Mouse (Mus musculus) kidney, adult 2 months (tissue): Measurements from ENCODE around the gene Scnn1a. TPM values are rescaled to one million over a fixed set of nuclear protein-coding genes. Genes with fewer than 3 reads are reported as not detected.

ENCODE experiments used
- DNase-seq: peaks from one replicate; pipeline ENCODE4 v3.0.0; 2021
- H3K27ac ChIP-seq: fragments of 200-500 bp; 2 replicates; pipeline ENCODE4 v1.5.1; 2012; ENCODE audit warnings: low read depth, low read length, control low read depth, inconsistent platforms; ENCODE audit not compliant: insufficient read depth
- H3K27me3 ChIP-seq: fragments of 200-500 bp; replicated peaks from 2 replicates; pipeline ENCODE4 v1.6.1; 2012; ENCODE audit warnings: mild to moderate bottlenecking, moderate library complexity, low read length, inconsistent platforms; ENCODE audit not compliant: control insufficient read depth, insufficient read depth
- H3K36me3 ChIP-seq: fragments of 200-500 bp; 2 replicates; pipeline ENCODE4 v1.6.1; 2012; ENCODE audit warnings: mild to moderate bottlenecking, moderate library complexity, low read length, inconsistent platforms; ENCODE audit not compliant: control insufficient read depth, insufficient read depth
- H3K4me1 ChIP-seq: fragments of 200-500 bp; 2 replicates; pipeline ENCODE4 v1.6.1; 2011; ENCODE audit warnings: low read length; ENCODE audit not compliant: control insufficient read depth, insufficient read depth
- H3K4me3 ChIP-seq: fragments of 200-500 bp; 2 replicates; pipeline ENCODE4 v1.5.1; 2011; ENCODE audit warnings: mild to moderate bottlenecking, low read depth, low read length, control low read depth; ENCODE audit not compliant: insufficient read depth
- CTCF ChIP-seq: fragments of 200-500 bp; conservative IDR thresholded peaks from 2 replicates; pipeline ENCODE4 v1.5.1; 2011; ENCODE audit warnings: low read depth, mild to moderate bottlenecking, control low read depth, low read length, moderate library complexity, mixed read lengths; ENCODE audit not compliant: insufficient read depth, insufficient read length
- POLR2A ChIP-seq: fragments of 200-500 bp; IDR thresholded peaks from one replicate; pipeline ENCODE4 v1.6.1; 2011; ENCODE audit warnings: low read depth, low read length, control low read depth
- WGBS: fragments of 180-500 bp; shearing (Covaris S2); methylation state at CpG from one replicate; pipeline ENCODE4 v1.1.7; 2018; 5-methylcytosine and 5-hydroxymethylcytosine counted together
- polyA plus RNA-seq: library from polyadenylated mRNA; depleted of rRNA; stranded (reverse); fragments of >200 nt; gene quantifications from 2 replicates; pipeline ENCODE4 v1.2.3, GENCODE M21; 2012

Scnn1a gene
- polyA plus RNA-seq, 1 experiment = 83.5 TPM

GRCm38 (mm10) chr6:125284751-125285150 lies 35.7 kb upstream of the Scnn1a start:
- TF ChIP-seq CTCF = no peak
- TF ChIP-seq POLR2A = no peak
- no peak overlapping the region for H3K4me3 ChIP-seq
- no peak overlapping the region for H3K27ac ChIP-seq
- no peaks in the 10 kb centered on the region for H3K27me3 ChIP-seq
- H3K4me1 ChIP-seq = no peaks in the 10 kb centered on the region
- WGBS = 93% methylated on average over 7 of the region's 7 CpGs
- no peaks in the 10 kb centered on the region for H3K36me3 ChIP-seq
- no peak for DNase-seq

- DNase-seq = no peak
- Histone ChIP-seq H3K4me1 (no peaks in the 10 kb centered on the region), H3K27ac (no peak within 1 kb of the TSS), H3K36me3 (no peaks in the 10 kb centered on the region), H3K27me3 (no peaks in the 10 kb centered on the region), H3K4me3 (no peak within 1 kb of the TSS)
- WGBS = 95% methylated on average over 22 of the region's 22 CpGs
- TF ChIP-seq POLR2A = no peak
These were observed 34.6 kb upstream of the Scnn1a start, which contains the start of gene Tuba3a for GRCm38 (mm10) chr6:125285890-125286289. Gene Tuba3a, minus strand, starts transcription at chr6:125286042.

GRCm38 (mm10) chr6:125286944-125287343 lies 33.5 kb upstream of the Scnn1a start:
- Histone ChIP-seq H3K36me3 (no peaks in the 10 kb centered on the region), H3K27ac (no peak overlapping the region), H3K4me1 (no peaks in the 10 kb centered on the region), H3K27me3 (no peaks in the 10 kb centered on the region), H3K4me3 (no peak overlapping the region)
- no peak for DNase-seq
- 80% methylated on average over 4 of the region's 4 CpGs for WGBS
- TF ChIP-seq POLR2A = no peak
- TF ChIP-seq CTCF = no peak

GRCm38 (mm10) chr6:125288730-125289129 lies 31.7 kb upstream of the Scnn1a start:
- H3K4me3 ChIP-seq = no peak overlapping the region
- WGBS = 56% methylated on average over 5 of the region's 5 CpGs
- no peaks in the 10 kb centered on the region for H3K27me3 ChIP-seq
- TF ChIP-seq POLR2A (no peak), CTCF (no peak)
- no peaks in the 10 kb centered on the region for H3K4me1 ChIP-seq
- DNase-seq = no peak
- H3K27ac ChIP-seq = no peak overlapping the region
- no peaks in the 10 kb centered on the region for H3K36me3 ChIP-seq

- no peak overlapping the region for H3K4me3 ChIP-seq
- no peaks in the 10 kb centered on the region for H3K4me1 ChIP-seq
- H3K36me3 ChIP-seq = no peaks in the 10 kb centered on the region
- TF ChIP-seq POLR2A = no peak
- TF ChIP-seq CTCF = no peak
- H3K27me3 ChIP-seq = no peaks in the 10 kb centered on the region
- no peak for DNase-seq
- WGBS = 81% methylated on average over 4 of the region's 4 CpGs
- H3K27ac ChIP-seq = no peak overlapping the region
These were observed 29.1 kb upstream of the Scnn1a start for GRCm38 (mm10) chr6:125291329-125291728.

GRCm38 (mm10) chr6:125292256-125292655 lies 28.2 kb upstream of the Scnn1a start:
- Histone ChIP-seq H3K4me3 (no peak overlapping the region), H3K4me1 (no peaks in the 10 kb centered on the region; the same call in 1 of the 2 replicates), H3K27ac (no peak overlapping the region), H3K27me3 (no peaks in the 10 kb centered on the region), H3K36me3 (no peaks in the 10 kb centered on the region)
- DNase-seq = no peak
- 64% methylated on average over 7 of the region's 7 CpGs for WGBS
- TF ChIP-seq CTCF (no peak), POLR2A (no peak)

- Histone ChIP-seq H3K27ac (no peak overlapping the region), H3K27me3 (no peaks in the 10 kb centered on the region), H3K4me3 (no peak overlapping the region), H3K36me3 (no peaks in the 10 kb centered on the region), H3K4me1 (no peaks in the 10 kb centered on the region; the same call in 1 of the 2 replicates)
- DNase-seq = no peak
- WGBS = 79% methylated on average over 4 of the region's 4 CpGs
- TF ChIP-seq CTCF (no peak), POLR2A (no peak)
These were observed 26.4 kb upstream of the Scnn1a start for GRCm38 (mm10) chr6:125294049-125294448.
